Mouse (Mus musculus) myocyte (in vitro differentiated cells): ENCODE measurements around the gene Cemip2. TPM values are rescaled to one million over a fixed set of nuclear protein-coding genes. Genes with fewer than 3 reads are reported as not detected.

Experiments
- H3K27me3 ChIP-seq: one replicate; pipeline ENCODE4 v1.6.1; 2011; ENCODE audit not compliant: control insufficient read depth, insufficient read depth, insufficient read length
- H3K36me3 ChIP-seq: one replicate; pipeline ENCODE4 v1.6.1; 2011; ENCODE audit not compliant: control insufficient read depth, insufficient read depth
- H3K4me2 ChIP-seq: one replicate; pipeline ENCODE4 v1.6.1; 2011; ENCODE audit warnings: low read depth, control low read depth
- H3K4me3 ChIP-seq: one replicate; pipeline ENCODE4 v1.5.1; 2011; ENCODE audit warnings: mild to moderate bottlenecking, control low read depth, moderate library complexity
- H3K79me2 ChIP-seq: one replicate; pipeline ENCODE4 v1.6.1; 2011; ENCODE audit not compliant: control insufficient read depth, insufficient read depth
- H3ac ChIP-seq: one replicate; pipeline ENCODE4 v1.6.1; 2011; ENCODE audit not compliant: control insufficient read depth, insufficient read length
- CEBPB ChIP-seq: IDR thresholded peaks from 2 replicates; pipeline ENCODE4 v1.6.1; 2011; ENCODE audit warnings: mild to moderate bottlenecking, moderate library complexity; ENCODE audit not compliant: poor library complexity, insufficient read depth, severe bottlenecking
- E2F4 ChIP-seq: IDR thresholded peaks from one replicate; pipeline ENCODE4 v1.6.1; 2011; ENCODE audit warnings: mild to moderate bottlenecking, control low read depth, moderate library complexity; ENCODE audit not compliant: insufficient read depth
- MAX ChIP-seq: IDR thresholded peaks from one replicate; pipeline ENCODE4 v1.6.1; 2011; ENCODE audit warnings: low read depth, mild to moderate bottlenecking, control low read depth
- MYOD1 ChIP-seq, 3 experiments: IDR thresholded peaks; one replicate each; pipeline ENCODE4 v1.6.1; 2011; ENCODE audit warnings: control low read depth in 2 of 3, low read depth in 2 of 3, mild to moderate bottlenecking in 2 of 3, moderate library complexity in 1 of 3; ENCODE audit not compliant: insufficient read length in 2 of 3, control insufficient read depth in 1 of 3
- MYOG ChIP-seq, 3 experiments: IDR thresholded peaks; one replicate each; pipeline ENCODE4 v1.6.1; 2011; ENCODE audit warnings: control low read depth in 2 of 3, low read depth in 2 of 3, mild to moderate bottlenecking in 2 of 3; ENCODE audit not compliant: insufficient read length in 2 of 3, control insufficient read depth in 1 of 3, insufficient read depth in 1 of 3
- POLR2A ChIP-seq: IDR thresholded peaks from one replicate; pipeline ENCODE4 v1.6.1; 2011; ENCODE audit warnings: low read depth, mild to moderate bottlenecking, control low read depth, moderate library complexity; ENCODE audit not compliant: insufficient read length
- POLR2AphosphoS2 ChIP-seq: IDR thresholded peaks from one replicate; pipeline ENCODE4 v1.6.1; 2011; ENCODE audit warnings: low read depth, control low read depth; ENCODE audit not compliant: insufficient read length
- REST ChIP-seq: IDR thresholded peaks from one replicate; pipeline ENCODE4 v1.6.1; 2011; ENCODE audit warnings: mild to moderate bottlenecking, control low read depth, moderate library complexity; ENCODE audit not compliant: insufficient read depth, insufficient read length
- SRF ChIP-seq: IDR thresholded peaks from one replicate; pipeline ENCODE4 v1.6.1; 2011; ENCODE audit warnings: low read depth; ENCODE audit not compliant: control insufficient read depth, insufficient read length
- TCF12 ChIP-seq: IDR thresholded peaks from one replicate; pipeline ENCODE4 v1.6.1; 2011; ENCODE audit warnings: mild to moderate bottlenecking, control low read depth; ENCODE audit not compliant: poor library complexity, insufficient read depth, severe bottlenecking
- TCF3 ChIP-seq: IDR thresholded peaks from one replicate; pipeline ENCODE4 v1.6.1; 2011; ENCODE audit warnings: low read depth, control low read depth; ENCODE audit not compliant: insufficient read length
- USF1 ChIP-seq: IDR thresholded peaks from one replicate; pipeline ENCODE4 v1.6.1; 2011; ENCODE audit warnings: low read depth, mild to moderate bottlenecking, control low read depth, moderate library complexity
- polyA plus RNA-seq: library from polyadenylated mRNA; unstranded; fragments of >200 nt; fragmentation: generic; extraction: Trizol; gene quantifications from one replicate; pipeline ENCODE4 v1.2.1, GENCODE M21; 2012; ENCODE audit warnings: missing spikeins

The Cemip2 gene
- polyA plus RNA-seq, 1 experiment, result 14.5 TPM

- H3K36me3 ChIP-seq, result peaks cover 3% of the 10 kb centered on the region
Measured at GRCm38 (mm10) chr19:21777171-21777731, 891 bp upstream of the Cemip2 start.

GRCm38 (mm10) chr19:21779106-21779505 is 964 bp downstream of the Cemip2 start:
- TF ChIP-seq MYOG (IDR thresholded peaks at IDR 0.05; ENCODE audit: control insufficient read depth in 1 of 3, insufficient read depth in 1 of 3, insufficient read length in 2 of 3, low read depth in 2 of 3), result no peak
- TF ChIP-seq MYOD1 (IDR thresholded peaks at IDR 0.05; ENCODE audit: control insufficient read depth in 1 of 3, insufficient read length in 2 of 3, low read depth in 2 of 3), result no peak
- no peak for TF ChIP-seq MAX
- no peak for TF ChIP-seq E2F4
- no peak for TF ChIP-seq SRF
- no peak for TF ChIP-seq USF1
- TF ChIP-seq TCF12, result no peak
- TF ChIP-seq POLR2AphosphoS2, result no peak
- TF ChIP-seq POLR2A, result no peak
- no peak for TF ChIP-seq REST
- no peak for TF ChIP-seq TCF3
- TF ChIP-seq CEBPB, result no peak
- Histone ChIP-seq H3K4me3 (peak overlapping the region; percentile 97), H3K4me2 (peak overlapping the region; percentile 98), H3K27me3 (no peaks in the 10 kb centered on the region), H3ac (peak overlapping the region; percentile 68), H3K36me3 (peaks cover 6% of the 10 kb centered on the region), H3K79me2 (peaks cover 53% of the 10 kb centered on the region)

More at GRCm38 (mm10) chr19:21777171-21777731, 891 bp upstream of the Cemip2 start:
- Histone ChIP-seq H3K4me3 (peak overlapping the region; percentile 97), H3ac (no peak overlapping the region), H3K4me2 (peak overlapping the region; percentile 63), H3K27me3 (no peaks in the 10 kb centered on the region), H3K79me2 (peaks cover 35% of the 10 kb centered on the region)
- TF ChIP-seq E2F4 (no peak), SRF (no peak), MYOD1 (IDR thresholded peaks at IDR 0.05; ENCODE audit: control insufficient read depth in 1 of 3, insufficient read length in 2 of 3, low read depth in 2 of 3) (peak in 1 of 3 experiments; percentile 83), USF1 (no peak), TCF12 (no peak), REST (no peak), MAX (no peak), POLR2AphosphoS2 (no peak), MYOG (IDR thresholded peaks at IDR 0.05; ENCODE audit: control insufficient read depth in 1 of 3, insufficient read depth in 1 of 3, insufficient read length in 2 of 3, low read depth in 2 of 3) (peak in 2 of 3 experiments; percentile 68 to 78), POLR2A (peak; percentile 24), CEBPB (no peak; the same call in 1 of the 2 replicates), TCF3 (no peak)

GRCm38 (mm10) chr19:21780663-21781062 is 2.5 kb downstream of the Cemip2 start:
- Histone ChIP-seq H3ac (no peak overlapping the region), H3K4me3 (peak overlapping the region; percentile 97), H3K4me2 (peak overlapping the region; percentile 98), H3K36me3 (peaks cover 6% of the 10 kb centered on the region), H3K27me3 (no peaks in the 10 kb centered on the region), H3K79me2 (peaks cover 69% of the 10 kb centered on the region)
- TF ChIP-seq MYOG (IDR thresholded peaks at IDR 0.05; ENCODE audit: control insufficient read depth in 1 of 3, insufficient read depth in 1 of 3, insufficient read length in 2 of 3, low read depth in 2 of 3), result peak in 1 of 3 experiments; percentile 67
- TF ChIP-seq TCF12, result no peak
- TF ChIP-seq POLR2AphosphoS2, result no peak
- no peak for TF ChIP-seq POLR2A
- TF ChIP-seq MAX, result no peak
- TF ChIP-seq MYOD1 (IDR thresholded peaks at IDR 0.05; ENCODE audit: control insufficient read depth in 1 of 3, insufficient read length in 2 of 3, low read depth in 2 of 3), result peak in 1 of 3 experiments; percentile 54

- Histone ChIP-seq H3K79me2 (peaks cover 74% of the 10 kb centered on the region), H3K27me3 (no peaks in the 10 kb centered on the region), H3ac (no peak overlapping the region), H3K36me3 (peaks cover 6% of the 10 kb centered on the region), H3K4me2 (peak overlapping the region; percentile 98), H3K4me3 (peak overlapping the region; percentile 97)
- TF ChIP-seq REST (no peak), MAX (no peak), SRF (no peak), USF1 (no peak), POLR2A (no peak), CEBPB (no peak), TCF12 (no peak), MYOD1 (IDR thresholded peaks at IDR 0.05; ENCODE audit: control insufficient read depth in 1 of 3, insufficient read length in 2 of 3, low read depth in 2 of 3) (peak in 1 of 3 experiments; percentile 66), MYOG (IDR thresholded peaks at IDR 0.05; ENCODE audit: control insufficient read depth in 1 of 3, insufficient read depth in 1 of 3, insufficient read length in 2 of 3, low read depth in 2 of 3) (peak in 1 of 3 experiments; percentile 52), E2F4 (no peak)
Measured at GRCm38 (mm10) chr19:21781066-21781786, 3.1 kb downstream of the Cemip2 start.
